Mouse (Mus musculus) frontal cortex, adult 2 months (tissue): Measurements from ENCODE around the gene Casp7. TPM values are rescaled to one million over a fixed set of nuclear protein-coding genes. Genes with fewer than 3 reads are reported as not detected.
A peak's percentile ranks its signal among the peaks of the same experiment; 100 is the strongest.
"Not testable (repeated sequence)": the region's sequence is repeated elsewhere in the genome, so short reads cannot be mapped to it uniquely, and the experiment has no call there.

ENCODE experiments used
- DNase-seq, 2 experiments: peaks; one replicate each; pipeline ENCODE4 v3.0.0; 2022; ENCODE audit warnings: low spot score in 1 of 2; ENCODE audit errors: extremely low spot score in 1 of 2
- polyA plus RNA-seq: library from polyadenylated mRNA; depleted of rRNA; stranded (reverse); fragments of >200 nt; gene quantifications from 2 replicates; pipeline ENCODE4 v1.2.3, GENCODE M21; 2012

Gene Casp7
- polyA plus RNA-seq, 1 experiment: 5.1 TPM

- DNase-seq: no peak
Measured at GRCm38 (mm10) chr19:56380341-56380740, 16.6 kb upstream of the Casp7 start.

DNA sequence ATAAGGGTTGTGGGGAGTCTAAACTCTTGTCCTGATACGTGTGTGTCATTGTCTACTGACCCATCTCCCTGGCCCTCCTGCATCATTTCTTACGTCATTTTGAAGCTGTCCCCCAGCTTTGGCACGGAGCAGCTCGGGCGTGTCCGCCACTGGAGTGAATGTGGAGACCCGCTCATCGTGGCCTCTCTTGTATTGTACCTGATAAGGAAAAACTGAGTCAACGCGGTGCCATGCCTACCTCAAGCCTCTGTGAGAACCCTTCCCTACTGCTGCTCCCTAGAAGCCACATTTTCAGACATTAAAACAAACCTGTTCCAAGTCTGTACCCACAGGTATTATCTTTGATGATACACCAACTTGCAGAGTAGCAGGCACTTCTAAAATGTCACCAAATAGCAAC is 15.5 kb upstream of the Casp7 start:
- no peak for DNase-seq

GRCm38 (mm10) chr19:56385546-56385945 is 11.4 kb upstream of the Casp7 start:
- no peak for DNase-seq

- DNase-seq: no peak
Measured at GRCm38 (mm10) chr19:56386095-56386494, 10.8 kb upstream of the Casp7 start.

- DNase-seq: no peak
Measured at GRCm38 (mm10) chr19:56387726-56388302, 9.1 kb upstream of the Casp7 start.

DNA sequence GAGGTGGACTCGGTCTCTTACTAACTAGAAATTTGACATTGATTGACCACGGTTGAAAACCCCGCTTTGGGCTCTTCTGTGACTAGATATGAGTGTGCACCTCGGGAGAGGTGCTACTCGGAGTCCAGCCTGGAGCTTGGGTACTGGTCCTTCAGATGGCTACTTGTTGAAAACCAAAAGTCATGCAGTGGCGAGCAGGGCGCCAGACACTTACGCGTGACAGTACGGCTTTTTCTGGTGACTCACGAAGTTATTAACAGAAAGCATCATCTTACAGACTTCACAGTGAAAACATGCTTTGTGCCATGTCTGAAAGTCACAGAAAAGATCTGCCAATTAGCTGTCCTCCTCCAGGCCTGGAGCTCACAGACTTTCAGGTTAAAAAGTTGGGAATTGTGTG is 7.8 kb upstream of the Casp7 start:
- DNase-seq: no peak

DNA sequence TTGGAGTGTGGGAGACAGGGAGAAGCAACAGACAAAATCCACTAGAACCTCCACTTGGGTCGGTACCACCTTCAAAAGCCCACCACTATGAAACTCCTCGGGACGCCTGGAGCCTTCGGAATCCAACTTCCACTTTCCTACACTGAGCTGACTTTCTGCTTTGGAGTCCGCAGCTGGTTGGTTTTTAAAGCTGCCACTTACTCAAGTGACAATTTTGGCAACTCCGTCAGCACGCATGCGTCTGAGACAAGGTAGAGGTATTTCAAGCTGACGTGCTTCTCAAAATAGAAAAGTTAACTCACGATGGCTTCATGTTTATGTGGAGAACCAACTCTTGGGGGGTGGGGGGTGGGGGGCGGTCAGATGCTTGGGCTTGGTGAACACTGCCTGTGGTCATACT is 7.0 kb upstream of the Casp7 start, which contains the start of gene Nrap:
Gene Nrap (minus strand): TSS at position 159 of the 400 bp plus-strand sequence.
- no peak for DNase-seq

GRCm38 (mm10) chr19:56391307-56392046 is 5.5 kb upstream of the Casp7 start:
- DNase-seq: no peak

DNA sequence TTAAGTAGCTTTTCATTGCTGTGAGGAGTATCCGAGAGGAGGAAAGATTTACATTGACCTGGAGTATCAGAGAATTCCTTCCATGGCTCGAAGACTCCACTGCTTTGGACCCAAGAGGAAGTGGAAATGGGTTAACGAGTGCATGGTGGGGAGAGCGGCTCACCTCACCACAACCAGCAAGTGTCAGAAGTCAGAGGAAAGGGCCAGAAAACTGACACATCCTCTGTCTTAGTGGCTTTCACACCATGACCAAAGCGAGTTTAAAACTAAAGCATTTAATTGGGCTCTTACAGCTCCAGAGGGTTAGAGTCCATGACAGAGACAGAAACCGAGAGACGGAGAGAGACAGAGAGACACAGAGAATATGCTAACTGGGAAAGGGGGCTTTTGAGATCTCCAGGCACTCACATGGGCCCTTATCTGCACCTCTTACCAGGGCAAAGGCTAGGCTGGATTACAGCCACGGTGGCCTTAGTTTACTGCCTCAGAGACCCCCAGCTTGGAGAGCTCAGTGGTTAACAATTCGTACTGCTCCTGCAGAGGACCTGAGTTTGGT is 3.5 kb upstream of the Casp7 start:
- DNase-seq: no peak

- no peak for DNase-seq
Measured at GRCm38 (mm10) chr19:56395183-56395935, 1.6 kb upstream of the Casp7 start.

DNA sequence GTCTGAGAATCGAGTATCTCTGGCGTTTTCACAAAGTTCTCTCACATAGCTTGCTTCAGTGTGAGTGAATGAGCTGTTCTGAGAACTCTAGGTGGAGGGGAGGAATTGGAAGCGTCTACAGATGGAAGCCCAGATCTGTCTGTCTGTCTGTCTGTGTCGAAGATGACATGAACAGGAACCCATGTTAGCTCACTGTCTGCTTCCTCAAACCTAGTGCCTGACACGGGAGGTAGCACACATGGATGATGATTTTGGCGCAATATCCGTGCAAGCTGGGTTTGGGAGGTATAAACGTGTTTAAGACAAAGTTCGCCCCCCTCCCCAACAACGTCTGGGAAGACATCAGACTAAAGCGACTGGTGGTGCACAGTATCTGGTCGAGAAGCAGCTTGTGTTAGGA is 702 bp upstream of the Casp7 start:
- DNase-seq: no peak

DNA sequence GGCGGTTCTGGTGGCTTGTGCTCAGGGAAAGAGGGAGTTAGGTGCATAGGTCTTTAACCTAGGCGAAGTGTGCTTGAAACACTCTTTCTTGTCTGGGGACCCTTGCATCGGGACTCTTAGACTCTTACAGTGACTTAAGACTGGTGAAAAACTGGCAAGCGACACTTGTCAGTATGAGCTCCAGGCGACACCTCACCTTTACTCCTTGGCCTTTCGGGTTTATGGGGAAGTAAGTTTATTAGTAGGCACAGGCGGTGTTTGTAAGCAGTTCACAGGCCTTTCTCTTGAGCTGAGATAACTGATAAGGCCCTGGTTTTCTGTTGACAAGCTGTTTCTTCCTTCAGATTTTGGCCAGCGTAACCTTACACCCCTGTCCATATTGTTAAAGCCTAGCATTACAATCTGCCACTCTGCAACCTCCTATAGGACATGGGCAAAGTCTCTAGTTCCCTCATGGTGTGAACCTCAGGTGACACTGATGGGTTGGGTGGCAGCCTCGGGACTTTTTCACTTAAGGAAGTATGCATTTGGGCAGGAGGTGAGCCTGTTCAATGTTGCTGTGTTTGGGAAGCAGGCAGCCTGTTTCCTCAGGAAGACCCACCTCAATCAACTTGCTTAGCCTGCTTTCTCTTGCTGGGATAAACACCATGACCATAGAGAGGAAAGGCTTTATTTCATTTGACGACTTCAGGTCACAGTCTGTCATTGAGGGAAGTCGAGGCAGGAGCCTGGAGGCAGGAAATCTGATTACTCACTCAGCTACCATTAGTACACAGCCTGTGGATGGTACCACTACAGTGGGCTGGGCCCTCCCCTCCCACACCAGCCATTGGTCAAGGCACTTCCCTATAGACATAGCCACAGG is 966 bp downstream of the Casp7 start:
- DNase-seq: peak in 1 of 2 experiments; percentile 5

GRCm38 (mm10) chr19:56398528-56398795 is 1.5 kb downstream of the Casp7 start:
- no peak for DNase-seq

DNA sequence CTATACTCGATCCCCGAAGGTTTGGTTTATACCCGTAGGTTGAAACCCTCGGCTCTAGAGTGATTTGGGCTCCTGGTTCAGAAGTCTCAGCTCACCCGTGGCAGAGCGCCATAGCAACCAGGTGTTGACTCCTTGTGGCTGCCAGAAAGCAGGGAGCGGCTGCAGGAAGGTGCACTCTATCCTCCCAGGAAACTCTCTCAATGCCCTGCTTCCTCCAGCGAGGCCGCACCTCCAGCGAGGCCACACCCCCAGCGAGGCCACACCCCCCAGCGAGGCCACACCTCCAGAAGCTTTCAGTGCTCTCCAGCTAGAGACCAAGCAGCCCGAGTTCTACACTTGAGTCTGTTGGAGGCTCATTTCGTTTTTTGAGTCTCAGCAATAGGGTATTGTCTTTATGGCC is 3.3 kb downstream of the Casp7 start:
- DNase-seq: peak in 1 of 2 experiments; percentile 17

- no peak for DNase-seq
Measured at GRCm38 (mm10) chr19:56401864-56402263, 4.9 kb downstream of the Casp7 start.

DNA sequence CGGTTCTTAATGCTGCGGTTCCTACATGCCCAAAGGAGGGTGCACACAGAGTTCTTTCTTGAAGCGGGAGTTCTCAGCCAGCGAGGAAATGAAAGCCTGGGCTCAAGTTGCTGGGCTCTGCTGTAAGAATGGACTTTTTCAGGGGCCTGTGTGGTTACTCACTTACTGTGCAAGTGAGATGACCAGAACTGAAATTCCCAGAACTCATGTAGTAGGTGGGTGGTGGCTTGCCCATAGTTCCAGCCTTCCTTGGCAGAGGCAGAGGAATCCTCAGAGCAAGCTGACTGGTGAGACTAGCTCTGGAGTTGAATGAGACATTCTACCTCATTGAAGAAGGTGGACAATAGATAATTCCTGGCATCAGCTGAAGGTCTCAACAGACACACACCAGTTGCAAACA is 8.9 kb downstream of the Casp7 start:
- DNase-seq: peak in 1 of 2 experiments; percentile 23

DNA sequence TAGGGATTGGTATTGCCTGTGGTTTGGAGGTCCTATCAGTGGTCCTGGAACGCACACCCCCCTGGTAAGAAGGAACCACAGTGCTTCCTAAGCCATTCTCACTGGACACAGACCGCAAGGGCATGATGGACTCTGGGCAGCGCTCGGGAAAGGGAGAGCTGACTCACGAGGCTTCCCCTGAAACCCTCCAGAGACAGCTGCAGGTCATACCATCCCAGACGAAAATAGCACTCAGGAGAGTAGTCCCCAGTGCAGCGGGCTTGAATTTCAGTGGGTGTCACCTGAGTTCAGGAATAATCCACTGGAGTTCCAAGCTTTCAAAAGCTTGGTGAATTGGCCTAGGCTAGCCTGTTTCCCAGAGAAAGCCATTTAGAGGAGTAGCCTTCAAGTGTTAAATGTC is 9.7 kb downstream of the Casp7 start:
- no peak for DNase-seq

GRCm38 (mm10) chr19:56409884-56410283 is 13.0 kb downstream of the Casp7 start:
- DNase-seq: not testable (repeated sequence)

DNA sequence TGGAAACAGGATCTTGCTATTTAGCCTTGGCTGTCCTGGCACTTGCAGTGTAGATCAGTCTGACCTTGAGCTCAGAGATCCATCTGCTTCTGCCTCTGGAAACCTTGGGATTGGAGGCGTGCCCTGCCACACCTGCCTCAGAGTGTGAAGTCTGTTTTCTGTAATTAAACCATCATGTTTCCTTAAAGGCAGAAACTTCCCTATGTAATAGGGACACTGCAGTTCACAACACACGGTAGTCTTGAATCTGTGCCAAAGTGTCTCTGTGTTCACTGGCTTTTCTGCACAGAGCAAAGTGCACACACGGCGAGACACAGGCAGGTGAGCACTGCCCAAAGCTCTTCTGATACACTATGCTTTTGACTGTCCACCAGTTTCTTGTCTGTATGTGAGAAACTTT is 21.5 kb downstream of the Casp7 start:
- DNase-seq: no peak

DNA sequence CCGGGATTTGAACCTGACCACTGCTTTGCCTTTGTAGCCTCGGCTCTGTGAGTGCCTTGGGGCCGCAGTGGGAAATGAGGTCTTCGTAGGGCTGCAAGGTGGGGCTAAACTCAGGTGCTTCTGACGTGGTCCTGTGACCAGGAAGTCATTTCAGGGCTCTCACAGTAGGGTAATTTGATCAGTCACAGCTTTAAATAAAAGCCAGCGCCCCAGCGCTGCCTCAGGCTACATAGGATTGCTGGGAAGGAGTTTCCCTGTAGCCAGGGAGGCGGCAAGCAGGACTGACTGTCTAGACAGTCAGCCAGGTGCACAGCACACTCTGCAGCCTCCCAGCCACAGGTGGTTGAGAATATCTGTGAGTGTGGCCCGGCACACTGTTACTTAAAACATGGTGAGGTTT is 22.5 kb downstream of the Casp7 start:
- no peak for DNase-seq

GRCm38 (mm10) chr19:56420345-56420744 is 23.4 kb downstream of the Casp7 start:
- DNase-seq: no peak
